Mouse (Mus musculus): ENCODE measurements around the gene Rxrb.

- TF ChIP-seq ZC3H11A (IDR thresholded peaks at IDR 0.05; ENCODE audit: low read depth, low read length) = no peak
- TF ChIP-seq CTCF (conservative IDR thresholded peaks at IDR 0.05 in 1 of 2, IDR thresholded peaks at IDR 0.05 in 1 of 2; ENCODE audit: low read depth in 2 of 2, low read length in 2 of 2) = no peak
- no peak for TF ChIP-seq TBP (conservative IDR thresholded peaks at IDR 0.05; ENCODE audit: low read depth, low read length)
- no peak for TF ChIP-seq EP300 (IDR thresholded peaks at IDR 0.05; ENCODE audit: low read length)
- TF ChIP-seq UBTF (IDR thresholded peaks at IDR 0.05; ENCODE audit: low read depth, low read length) = no peak
- no peak for TF ChIP-seq POLR2A (IDR thresholded peaks at IDR 0.05; ENCODE audit: low read depth, low read length)
- no peak for TF ChIP-seq USF2 (conservative IDR thresholded peaks at IDR 0.05; ENCODE audit: low read depth, low read length)
- TF ChIP-seq RAD21 (IDR thresholded peaks at IDR 0.05; ENCODE audit: low read depth, low read length) = no peak
- TF ChIP-seq E2F4 (IDR thresholded peaks at IDR 0.05; ENCODE audit: insufficient replicate concordance, low read depth, low read length) = no peak
- no peak for TF ChIP-seq JUND (conservative IDR thresholded peaks at IDR 0.05; ENCODE audit: low read depth, low read length)
- no peak for TF ChIP-seq MEF2A (IDR thresholded peaks at IDR 0.05; ENCODE audit: borderline replicate concordance, low read depth, low read length)
- no peak for TF ChIP-seq CHD2 (IDR thresholded peaks at IDR 0.05; ENCODE audit: low read length)
Measured at GRCm38 (mm10) chr17:34025756-34026151, 5.9 kb upstream of the Rxrb start.

Measured in CH12.LX (cell line).